In the genomic region with DNA sequence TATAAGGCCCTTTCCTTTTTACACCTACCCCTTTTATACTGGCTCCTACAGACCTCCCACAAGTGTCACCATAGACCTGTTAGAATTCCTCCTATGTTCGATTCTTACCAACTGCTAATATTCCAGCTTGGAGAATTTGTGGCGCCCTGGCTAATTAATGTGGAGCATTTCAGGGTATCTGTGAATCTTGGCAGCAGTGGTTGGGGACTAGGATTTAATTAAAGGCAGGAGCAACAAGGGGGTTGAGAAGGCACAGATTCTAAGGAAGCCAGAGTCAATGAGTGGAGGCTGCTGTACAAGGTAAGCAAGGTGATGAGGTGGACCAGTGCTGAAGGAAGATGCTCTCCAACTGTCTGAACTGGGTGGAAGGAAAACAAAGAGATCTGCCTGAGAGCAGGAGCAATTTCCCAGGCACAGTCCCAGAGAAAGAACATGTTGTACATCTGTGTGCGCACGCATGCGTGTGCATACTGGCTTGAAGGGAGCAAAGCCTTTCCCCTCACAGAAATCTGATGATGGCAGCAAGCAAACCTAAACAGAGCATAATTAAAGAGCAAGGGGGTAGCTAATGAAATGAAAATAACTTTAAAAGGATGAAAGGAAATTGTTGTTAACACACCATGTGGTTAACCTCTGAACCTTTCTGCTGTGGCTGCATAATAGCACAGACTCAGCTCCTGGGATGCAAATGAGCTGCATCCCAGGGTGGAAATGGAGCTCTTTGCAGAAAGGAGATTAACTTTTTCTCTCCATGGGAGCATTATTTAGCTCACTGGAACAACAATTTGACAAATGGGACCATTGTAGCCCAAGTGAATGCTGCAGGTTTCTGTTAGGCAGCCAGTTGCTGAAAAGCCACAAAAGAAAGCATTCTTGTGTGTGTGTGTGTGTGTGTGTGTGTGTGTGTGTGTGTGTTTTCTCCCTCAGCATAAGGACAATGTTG, we compare ENCODE assay signal across 12 mouse cellular contexts.
DNase-seq lines count a peak whose midpoint lies in the region; ATAC-seq and TF ChIP-seq lines count a peak whose summit lies in the region.
"Had no signal": no experiment of that assay in that cellular context is flagged by ENCODE, and none has a peak within 500 bp of the region (broad histone marks: within the 10 kb centered on the region; RNA-seq: fewer than 3 reads in every experiment).

No protein-coding gene starts in this region.

- 59% methylated on average over 5 of the region's 5 CpGs for WGBS in kidney, postnatal 0 days
- 69% methylated on average over 5 of the region's 5 CpGs for WGBS in kidney, adult 2 months
- 7% methylated on average over 5 of the region's 5 CpGs for WGBS in forebrain, embryonic 12.5 days
- WGBS in limb, embryonic 11.5 days, result 44% methylated on average over 5 of the region's 5 CpGs
- WGBS in neural tube, embryonic 14.5 days, result 33% methylated on average over 5 of the region's 5 CpGs

- no peak; the same call in 1 of the 2 replicates for ATAC-seq in kidney, postnatal 0 days (replicated peaks; ENCODE audit: low FRiP score, low read depth)
- peak; percentile 95 for ATAC-seq in forebrain, embryonic 12.5 days (ENCODE audit: low FRiP score)
- ATAC-seq in limb, embryonic 11.5 days (ENCODE audit: insufficient number of reproducible peaks, low FRiP score, low TSS enrichment, low read depth), result peak; percentile 67; the same call in 1 of the 2 replicates
- ATAC-seq in neural tube, embryonic 14.5 days (ENCODE audit: low read depth), result peak; percentile 86

- H3K36me3 ChIP-seq in kidney, postnatal 0 days (ENCODE audit: insufficient read depth, low read length), result no peaks in the 10 kb centered on the region
- no peaks in the 10 kb centered on the region for H3K36me3 ChIP-seq in kidney, adult 2 months (ENCODE audit: control insufficient read depth, insufficient read depth, low read length)
- H3K36me3 ChIP-seq in forebrain, embryonic 12.5 days (replicated peaks), result no peaks in the 10 kb centered on the region
- H3K36me3 ChIP-seq in limb, embryonic 11.5 days (ENCODE audit: control insufficient read depth, insufficient read depth, low read length), result no peaks in the 10 kb centered on the region
- no peaks in the 10 kb centered on the region for H3K36me3 ChIP-seq in neural tube, embryonic 14.5 days (ENCODE audit: control insufficient read depth, insufficient read depth, low read length)
- H3K36me3 ChIP-seq: heart, embryonic 13.5 days; liver, embryonic 13.5 days had no signal

- H3K4me1 ChIP-seq in kidney, postnatal 0 days (replicated peaks; ENCODE audit: insufficient read depth, low read length), result no peaks in the 10 kb centered on the region
- no peaks in the 10 kb centered on the region for H3K4me1 ChIP-seq in kidney, adult 2 months (ENCODE audit: control insufficient read depth, insufficient read depth, low read length)
- H3K4me1 ChIP-seq in forebrain, embryonic 12.5 days, result peaks cover 17% of the 10 kb centered on the region
- 0 out of 2 replicates have a peak, but pooled peaks cover 4% of the 10 kb centered on the region for H3K4me1 ChIP-seq in limb, embryonic 11.5 days (ENCODE audit: control insufficient read depth, insufficient read depth, low read length)
- H3K4me1 ChIP-seq in neural tube, embryonic 14.5 days (ENCODE audit: control insufficient read depth, insufficient read depth, low read length), result peaks cover 8% of the 10 kb centered on the region; the same call in 1 of the 2 replicates
- H3K4me1 ChIP-seq: heart, embryonic 13.5 days; liver, embryonic 13.5 days had no signal

- H3K9ac ChIP-seq in kidney, postnatal 0 days (ENCODE audit: low read depth, low read length), result no peak overlapping the region
- H3K9ac ChIP-seq in forebrain, embryonic 12.5 days, result no peak overlapping the region
- no peak overlapping the region for H3K9ac ChIP-seq in limb, embryonic 11.5 days (ENCODE audit: low read length)
- no peak overlapping the region for H3K9ac ChIP-seq in neural tube, embryonic 14.5 days (replicated peaks; ENCODE audit: low read depth, low read length)
- H3K9ac ChIP-seq: heart, embryonic 13.5 days; liver, embryonic 13.5 days had no signal

- no peaks in the 10 kb centered on the region for H3K27me3 ChIP-seq in kidney, postnatal 0 days (ENCODE audit: insufficient read depth, low read length)
- no peaks in the 10 kb centered on the region for H3K27me3 ChIP-seq in kidney, adult 2 months (replicated peaks; ENCODE audit: control insufficient read depth, insufficient read depth, low read length)
- peaks cover 48% of the 10 kb centered on the region for H3K27me3 ChIP-seq in forebrain, embryonic 12.5 days
- H3K27me3 ChIP-seq in limb, embryonic 11.5 days (ENCODE audit: control insufficient read depth, insufficient read depth, low read length), result no peaks in the 10 kb centered on the region
- H3K27me3 ChIP-seq in neural tube, embryonic 14.5 days (ENCODE audit: control insufficient read depth, insufficient read depth, low read length), result no peaks in the 10 kb centered on the region
- H3K27me3 ChIP-seq: heart, embryonic 13.5 days; liver, embryonic 13.5 days had no signal

- no peaks in the 10 kb centered on the region for H3K9me3 ChIP-seq in kidney, postnatal 0 days (replicated peaks; ENCODE audit: low read length)
- no peaks in the 10 kb centered on the region for H3K9me3 ChIP-seq in forebrain, embryonic 12.5 days
- H3K9me3 ChIP-seq in limb, embryonic 11.5 days (ENCODE audit: control insufficient read depth, low read length), result no peaks in the 10 kb centered on the region
- no peaks in the 10 kb centered on the region for H3K9me3 ChIP-seq in neural tube, embryonic 14.5 days (ENCODE audit: control insufficient read depth, low read length)
- H3K9me3 ChIP-seq: heart, embryonic 13.5 days; liver, embryonic 13.5 days had no signal

- H3K4me2 ChIP-seq in kidney, postnatal 0 days (ENCODE audit: low read length), result no peak overlapping the region
- H3K4me2 ChIP-seq in forebrain, embryonic 12.5 days, result peak overlapping the region; percentile 26; the same call in 1 of the 2 replicates
- no peak overlapping the region for H3K4me2 ChIP-seq in limb, embryonic 11.5 days (ENCODE audit: low read depth, severe bottlenecking)
- H3K4me2 ChIP-seq in neural tube, embryonic 14.5 days (ENCODE audit: low read depth, low read length), result no peak overlapping the region
- H3K4me2 ChIP-seq: heart, embryonic 13.5 days; liver, embryonic 13.5 days had no signal

- peak; percentile 8 for DNase-seq in kidney, postnatal 0 days (ENCODE audit: low spot score)
- DNase-seq in kidney, adult 2 months, result no peak
- DNase-seq in limb, embryonic 11.5 days (ENCODE audit: low spot score), result peak; percentile 25
- no peak for DNase-seq in adipocyte (ENCODE audit: low spot score)
- no peak for DNase-seq in yolk sac, embryonic 10.5 days (ENCODE audit: low spot score)
- no peak for DNase-seq in lung, postnatal 10 days
- DNase-seq: kidney, postnatal 36 days; liver, embryonic 13.5 days; right cerebral cortex, postnatal 4 days had no signal

- TF ChIP-seq POLR2A in kidney, adult 2 months (IDR thresholded peaks at IDR 0.05; ENCODE audit: low read depth, low read length), result no peak

- H3K27ac ChIP-seq in kidney, postnatal 0 days, result no peak overlapping the region
- H3K27ac ChIP-seq in kidney, adult 2 months (ENCODE audit: insufficient read depth, low read depth, low read length), result no peak overlapping the region
- H3K27ac ChIP-seq in forebrain, embryonic 12.5 days, result peak overlapping the region; percentile 70
- H3K27ac ChIP-seq in limb, embryonic 11.5 days (replicated peaks; ENCODE audit: low read depth, low read length), result peak overlapping the region; percentile 23; the same call in 1 of the 2 replicates
- 0 out of 2 replicates have a peak overlapping the region, but pooled peaks have one; percentile 12 for H3K27ac ChIP-seq in neural tube, embryonic 14.5 days (ENCODE audit: low read depth, low read length)
- H3K27ac ChIP-seq: heart, embryonic 13.5 days; liver, embryonic 13.5 days had no signal

- H3K4me3 ChIP-seq in kidney, postnatal 0 days (replicated peaks; ENCODE audit: low read depth, low read length), result no peak overlapping the region
- H3K4me3 ChIP-seq in kidney, adult 2 months (ENCODE audit: insufficient read depth, low read depth, low read length), result no peak overlapping the region
- no peak overlapping the region for H3K4me3 ChIP-seq in forebrain, embryonic 12.5 days (replicated peaks)
- no peak overlapping the region for H3K4me3 ChIP-seq in limb, embryonic 11.5 days (ENCODE audit: low read depth, low read length)
- no peak overlapping the region for H3K4me3 ChIP-seq in neural tube, embryonic 14.5 days (ENCODE audit: low read depth, low read length)
- H3K4me3 ChIP-seq: heart, embryonic 13.5 days; liver, embryonic 13.5 days had no signal

- no peak for TF ChIP-seq CTCF in kidney, postnatal 0 days (IDR thresholded peaks at IDR 0.05; ENCODE audit: low read depth)
- TF ChIP-seq CTCF in kidney, adult 2 months (conservative IDR thresholded peaks at IDR 0.05; ENCODE audit: insufficient read depth, insufficient read length, low read depth, low read length), result no peak

Comparison
In these comparisons a context has a peak if more than half of its experiments do, and no peak if none do; other contexts are left out.
1. DNase-seq: peak in kidney, postnatal 0 days (single experiment) and limb, embryonic 11.5 days (single experiment); none in kidney, adult 2 months (single experiment), adipocyte (single experiment), yolk sac, embryonic 10.5 days (single experiment) and lung, postnatal 10 days (single experiment).
2. H3K27ac ChIP-seq: peak in forebrain, embryonic 12.5 days (single experiment), limb, embryonic 11.5 days (single experiment) and neural tube, embryonic 14.5 days (single experiment); none in kidney, postnatal 0 days (single experiment) and kidney, adult 2 months (single experiment).